Mouse (Mus musculus) small intestine, adult 2 months (tissue): ENCODE measurements around the gene Inpp4a.

ENCODE experiments used
- CTCF ChIP-seq: fragments of 200-500 bp; IDR thresholded peaks from 2 replicates; pipeline ENCODE4 v1.5.1; 2012; ENCODE audit warnings: low read depth, mild to moderate bottlenecking, control low read depth, inconsistent platforms, low read length, moderate library complexity, mixed read lengths; ENCODE audit not compliant: insufficient replicate concordance, insufficient read length; ENCODE audit errors: extremely low read depth
- POLR2A ChIP-seq: fragments of 200-500 bp; IDR thresholded peaks from 2 replicates; pipeline ENCODE4 v1.6.1; 2012; ENCODE audit warnings: low read depth, mild to moderate bottlenecking, control low read depth, inconsistent platforms, low read length, moderate library complexity

GRCm38 (mm10) chr1:37376751-37377150 lies 77.1 kb downstream of the Inpp4a start:
- TF ChIP-seq POLR2A, result no peak
- no peak for TF ChIP-seq CTCF
